Mouse (Mus musculus): ENCODE measurements around the gene Bfsp2.

DNA sequence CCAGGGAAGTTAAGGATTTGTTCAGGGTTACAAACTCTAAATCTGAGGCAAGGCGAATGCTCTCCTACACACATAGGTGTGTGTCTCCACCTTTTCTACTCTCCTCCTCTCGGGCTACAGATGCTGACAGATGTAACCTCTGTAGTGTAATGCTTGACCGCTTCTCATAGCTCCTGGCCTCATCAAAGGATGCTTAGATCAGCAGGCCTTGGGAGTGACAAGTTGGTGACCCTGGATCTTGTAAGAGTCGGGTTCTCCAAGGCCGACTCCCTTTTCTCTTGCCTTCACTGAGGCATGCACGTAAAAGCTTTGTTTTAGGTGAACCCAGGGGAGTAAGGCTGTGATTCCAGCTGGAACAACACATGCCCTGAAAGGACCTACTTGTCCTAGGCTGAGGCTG, 32.0 kb upstream of the Bfsp2 start:
- no peak for TF ChIP-seq CTCF (IDR thresholded peaks at IDR 0.05; ENCODE audit: insufficient read depth, low read depth, low read length)
- no peak for TF ChIP-seq POLR2A (IDR thresholded peaks at IDR 0.05; ENCODE audit: insufficient read depth, low read depth, low read length)
